Mouse (Mus musculus): ENCODE results near the gene Trub2.

The Trub2 gene

GRCm38 (mm10) chr2:29771611-29772461 is 16.5 kb downstream of the Trub2 start:
- no peak for DNase-seq

- DNase-seq = no peak
Measured at GRCm38 (mm10) chr2:29770162-29770561, 18.1 kb downstream of the Trub2 start.

GRCm38 (mm10) chr2:29768901-29769300 is 19.4 kb downstream of the Trub2 start:
- DNase-seq = no peak

- no peak for DNase-seq
Measured at GRCm38 (mm10) chr2:29767976-29768709, 20.2 kb downstream of the Trub2 start.

- peak; percentile 47 to 55 for DNase-seq
Measured at GRCm38 (mm10) chr2:29764831-29765230, 23.5 kb downstream of the Trub2 start.

- no peak for DNase-seq
Measured at GRCm38 (mm10) chr2:29755693-29756092, 32.6 kb downstream of the Trub2 start.

GRCm38 (mm10) chr2:29752397-29752796 is 35.9 kb downstream of the Trub2 start:
- no peak for DNase-seq

GRCm38 (mm10) chr2:29751497-29751896 is 36.8 kb downstream of the Trub2 start, which contains the start of gene Gm13420:
Gene Gm13420, minus strand, starts transcription at chr2:29751685.
- DNase-seq = no peak

GRCm38 (mm10) chr2:29748499-29748898 is 39.8 kb downstream of the Trub2 start:
- no peak for DNase-seq

GRCm38 (mm10) chr2:29747852-29748251 is 40.5 kb downstream of the Trub2 start:
- DNase-seq = peak in 1 of 2 experiments; percentile 23

- no peak for DNase-seq
Measured at GRCm38 (mm10) chr2:29747188-29747782, 41.0 kb downstream of the Trub2 start.

GRCm38 (mm10) chr2:29744256-29744655 is 44.0 kb downstream of the Trub2 start:
- DNase-seq = no peak

- no peak for DNase-seq
Measured at GRCm38 (mm10) chr2:29741207-29741606, 47.1 kb downstream of the Trub2 start.

- DNase-seq = no peak
Measured at GRCm38 (mm10) chr2:29739368-29739767, 48.9 kb downstream of the Trub2 start.

- no peak for DNase-seq
Measured at GRCm38 (mm10) chr2:29738799-29739198, 49.5 kb downstream of the Trub2 start.

GRCm38 (mm10) chr2:29737209-29737925 is 50.9 kb downstream of the Trub2 start:
- DNase-seq = no peak

- DNase-seq = no peak
Measured at GRCm38 (mm10) chr2:29735708-29736107, 52.6 kb downstream of the Trub2 start.

GRCm38 (mm10) chr2:29733348-29733747 is 55.0 kb downstream of the Trub2 start:
- no peak for DNase-seq

- DNase-seq = no peak
Measured at GRCm38 (mm10) chr2:29732559-29732958, 55.7 kb downstream of the Trub2 start.

GRCm38 (mm10) chr2:29731545-29731944 is 56.8 kb downstream of the Trub2 start:
- peak; percentile 49 to 61 for DNase-seq

- no peak for DNase-seq
Measured at GRCm38 (mm10) chr2:29729500-29729899, 58.8 kb downstream of the Trub2 start.

- DNase-seq = peak; percentile 34 to 54
Measured at GRCm38 (mm10) chr2:29724664-29725365, 63.5 kb downstream of the Trub2 start.

Measured in thymus, postnatal 36 days (tissue).